Mouse (Mus musculus) heart, adult 2 months (tissue): ENCODE measurements around the gene Dnhd1. TPM values are rescaled to one million over a fixed set of nuclear protein-coding genes. Genes with fewer than 3 reads are reported as not detected.

Experiments used
- DNase-seq, 2 experiments: peaks; one replicate each; pipeline ENCODE4 v3.0.0; 2021
- H3K27ac ChIP-seq: fragments of 200-600 bp; 2 replicates; pipeline ENCODE4 v1.8.1; 2022
- H3K27me3 ChIP-seq: fragments of 200-500 bp; 2 replicates; pipeline ENCODE4 v1.6.1; 2012; ENCODE audit warnings: mild to moderate bottlenecking, low read length, inconsistent platforms, mixed read lengths; ENCODE audit not compliant: control insufficient read depth, insufficient read depth
- H3K36me3 ChIP-seq: fragments of 200-500 bp; 2 replicates; pipeline ENCODE4 v1.6.1; 2012; ENCODE audit warnings: low read length, inconsistent platforms; ENCODE audit not compliant: control insufficient read depth, insufficient read depth
- H3K4me1 ChIP-seq: fragments of 200-500 bp; 2 replicates; pipeline ENCODE4 v1.6.1; 2011; ENCODE audit warnings: low read length; ENCODE audit not compliant: control insufficient read depth, insufficient read depth
- H3K4me3 ChIP-seq: fragments of 200-600 bp; 2 replicates; pipeline ENCODE4 v1.8.1; 2022
- H3K79me2 ChIP-seq: fragments of 200-500 bp; replicated peaks from 2 replicates; pipeline ENCODE4 v1.6.1; 2012; ENCODE audit warnings: mild to moderate bottlenecking, inconsistent platforms, low read length, moderate library complexity, mixed read lengths; ENCODE audit not compliant: control insufficient read depth, insufficient read depth
- H3K9ac ChIP-seq: fragments of 200-500 bp; 2 replicates; pipeline ENCODE4 v1.6.1; 2012; ENCODE audit warnings: low read depth, mild to moderate bottlenecking, control low read depth, inconsistent platforms, low read length, mixed read lengths
- CTCF ChIP-seq: fragments of 200-600 bp; IDR thresholded peaks from 2 replicates; pipeline ENCODE4 v1.8.1; 2022; ENCODE audit warnings: antibody characterized with exemption, mild to moderate bottlenecking, moderate library complexity
- EP300 ChIP-seq: fragments of 200-500 bp; IDR thresholded peaks from 2 replicates; pipeline ENCODE4 v1.6.1; 2011; ENCODE audit warnings: low read depth, low read length, control low read depth; ENCODE audit not compliant: insufficient read depth
- POLR2A ChIP-seq: fragments of 200-500 bp; IDR thresholded peaks from 2 replicates; pipeline ENCODE4 v1.6.1; 2011; ENCODE audit warnings: mild to moderate bottlenecking, low read depth, low read length, control low read depth; ENCODE audit not compliant: insufficient read depth
- WGBS: fragments of 180-500 bp; shearing (Covaris S2); methylation state at CpG from one replicate; pipeline ENCODE4 v1.1.7; 2018; 5-methylcytosine and 5-hydroxymethylcytosine counted together
- intact Hi-C: fragments of 180-260 bp; cut with DNase I; formaldehyde crosslinking; loops from one replicate; pipeline ENCODE4 v1.15.1; 2025
- polyA plus RNA-seq: library from polyadenylated mRNA; depleted of rRNA; stranded (reverse); fragments of >200 nt; gene quantifications from 2 replicates; pipeline ENCODE4 v1.2.3, GENCODE M21; 2012
- total RNA-seq, 2 experiments: library from RNA; stranded (reverse); gene quantifications; 2 replicates each; pipeline ENCODE4 v1.2.3; 2021

Gene Dnhd1
- total and polyA plus RNA-seq, 3 experiments = 0.14 to 1.1 (median 0.29) TPM

DNA sequence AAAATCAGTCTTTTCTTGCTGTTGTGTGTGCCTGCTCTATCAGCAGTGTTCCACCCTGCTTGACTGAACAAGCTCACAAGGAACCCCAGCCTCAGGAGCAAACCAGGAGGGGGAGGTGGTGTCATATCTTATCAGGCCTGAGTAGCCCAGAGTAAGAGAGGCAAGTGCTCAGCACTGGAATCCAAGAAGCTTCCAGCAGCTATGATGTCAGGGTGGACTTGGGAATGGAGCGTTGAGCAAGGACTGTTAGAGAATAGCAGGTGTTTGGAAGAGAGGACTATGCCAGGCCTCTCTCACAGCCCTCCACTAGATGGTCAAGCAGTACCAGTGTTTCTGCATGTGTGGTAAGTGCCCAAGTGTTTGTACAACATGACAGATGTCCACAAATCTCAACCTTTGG lies 34.9 kb upstream of the Dnhd1 start:
- Histone ChIP-seq H3K4me1 (peaks cover 3% of the 10 kb centered on the region), H3K9ac (no peak overlapping the region), H3K36me3 (peaks cover 5% of the 10 kb centered on the region), H3K4me3 (no peak overlapping the region), H3K79me2 (no peaks in the 10 kb centered on the region), H3K27ac (no peak overlapping the region), H3K27me3 (no peaks in the 10 kb centered on the region)
- DNase-seq = no peak
- WGBS = 31% methylated on average over 1 of the region's 1 CpGs
- TF ChIP-seq CTCF = no peak
- TF ChIP-seq EP300 = no peak
- no peak for TF ChIP-seq POLR2A
- intact Hi-C loops = no loop called here

GRCm38 (mm10) chr7:105616561-105616960 lies 34.1 kb upstream of the Dnhd1 start:
- TF ChIP-seq POLR2A = no peak
- intact Hi-C loops = no loop called here
- Histone ChIP-seq H3K36me3 (peaks cover 5% of the 10 kb centered on the region), H3K9ac (no peak overlapping the region), H3K4me3 (no peak overlapping the region), H3K27me3 (no peaks in the 10 kb centered on the region), H3K4me1 (peaks cover 3% of the 10 kb centered on the region), H3K79me2 (no peaks in the 10 kb centered on the region), H3K27ac (no peak overlapping the region)
- no peak for DNase-seq
- 54% methylated on average over 6 of the region's 6 CpGs for WGBS

- DNase-seq = no peak
- no peak overlapping the region for H3K9ac ChIP-seq
- peaks cover 3% of the 10 kb centered on the region for H3K4me1 ChIP-seq
- no peak overlapping the region for H3K4me3 ChIP-seq
- intact Hi-C loops = no loop called here
- H3K36me3 ChIP-seq = peaks cover 5% of the 10 kb centered on the region
- TF ChIP-seq POLR2A (no peak), EP300 (no peak), CTCF (no peak)
- no peak overlapping the region for H3K27ac ChIP-seq
- H3K79me2 ChIP-seq = no peaks in the 10 kb centered on the region
- no peaks in the 10 kb centered on the region for H3K27me3 ChIP-seq
- WGBS = 96% methylated on average over 22 of the region's 22 CpGs
Observed at GRCm38 (mm10) chr7:105617810-105618209, 32.8 kb upstream of the Dnhd1 start.

DNA sequence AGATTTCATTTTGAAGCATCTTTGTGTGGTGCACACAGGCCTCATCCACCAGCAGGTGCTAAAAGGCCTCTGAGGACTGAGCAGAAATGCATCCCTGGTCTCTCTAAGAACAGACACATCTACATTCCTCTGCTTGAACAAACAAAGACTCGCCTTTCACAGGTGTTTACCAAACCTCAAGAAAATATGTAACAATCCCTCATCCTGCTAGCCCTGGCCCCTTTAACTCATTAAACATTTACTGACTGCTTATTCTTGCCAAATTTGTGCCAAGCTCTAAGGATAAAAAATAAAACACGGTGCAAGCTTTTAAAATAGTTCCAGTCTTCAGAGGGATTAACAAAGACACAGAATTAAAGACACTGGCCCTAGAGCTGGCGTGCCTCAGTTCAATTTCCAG lies 30.9 kb upstream of the Dnhd1 start:
- no peak overlapping the region for H3K27ac ChIP-seq
- no peak overlapping the region for H3K9ac ChIP-seq
- no peak for TF ChIP-seq EP300
- no peak for TF ChIP-seq POLR2A
- no peak for TF ChIP-seq CTCF
- intact Hi-C loops = no loop called here
- H3K36me3 ChIP-seq = peaks cover 5% of the 10 kb centered on the region
- no peak overlapping the region for H3K4me3 ChIP-seq
- H3K4me1 ChIP-seq = peaks cover 3% of the 10 kb centered on the region
- no peak for DNase-seq
- no peaks in the 10 kb centered on the region for H3K27me3 ChIP-seq
- WGBS = 91% methylated on average over 3 of the region's 3 CpGs
- no peaks in the 10 kb centered on the region for H3K79me2 ChIP-seq

DNA sequence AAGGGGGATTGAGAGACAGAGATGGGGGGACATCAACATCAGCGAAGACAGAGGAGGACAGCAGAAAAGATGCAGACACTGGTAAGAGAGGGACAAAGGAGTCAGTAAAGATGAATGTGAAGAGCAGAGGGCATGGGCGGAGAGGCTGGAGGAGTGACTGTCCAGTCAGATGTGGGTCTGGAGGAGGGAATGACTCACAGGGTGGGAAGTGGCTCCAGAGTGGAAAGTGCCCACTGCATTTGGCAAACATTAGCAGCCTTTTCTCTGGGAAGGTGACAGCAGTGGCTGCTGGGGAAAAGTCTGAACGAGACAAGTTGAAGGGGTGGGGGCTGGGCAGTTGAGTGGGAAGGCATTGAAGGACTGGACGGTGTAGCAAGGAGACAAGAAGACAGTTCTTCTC lies 29.6 kb upstream of the Dnhd1 start:
- WGBS = 76% methylated on average over 4 of the region's 4 CpGs
- intact Hi-C loops = no loop called here
- no peak for DNase-seq
- H3K4me1 ChIP-seq = peaks cover 3% of the 10 kb centered on the region
- TF ChIP-seq CTCF (no peak), POLR2A (no peak), EP300 (no peak)
- no peaks in the 10 kb centered on the region for H3K79me2 ChIP-seq
- no peak overlapping the region for H3K27ac ChIP-seq
- H3K4me3 ChIP-seq = no peak overlapping the region
- H3K27me3 ChIP-seq = no peaks in the 10 kb centered on the region
- no peak overlapping the region for H3K9ac ChIP-seq
- peaks cover 4% of the 10 kb centered on the region for H3K36me3 ChIP-seq

DNA sequence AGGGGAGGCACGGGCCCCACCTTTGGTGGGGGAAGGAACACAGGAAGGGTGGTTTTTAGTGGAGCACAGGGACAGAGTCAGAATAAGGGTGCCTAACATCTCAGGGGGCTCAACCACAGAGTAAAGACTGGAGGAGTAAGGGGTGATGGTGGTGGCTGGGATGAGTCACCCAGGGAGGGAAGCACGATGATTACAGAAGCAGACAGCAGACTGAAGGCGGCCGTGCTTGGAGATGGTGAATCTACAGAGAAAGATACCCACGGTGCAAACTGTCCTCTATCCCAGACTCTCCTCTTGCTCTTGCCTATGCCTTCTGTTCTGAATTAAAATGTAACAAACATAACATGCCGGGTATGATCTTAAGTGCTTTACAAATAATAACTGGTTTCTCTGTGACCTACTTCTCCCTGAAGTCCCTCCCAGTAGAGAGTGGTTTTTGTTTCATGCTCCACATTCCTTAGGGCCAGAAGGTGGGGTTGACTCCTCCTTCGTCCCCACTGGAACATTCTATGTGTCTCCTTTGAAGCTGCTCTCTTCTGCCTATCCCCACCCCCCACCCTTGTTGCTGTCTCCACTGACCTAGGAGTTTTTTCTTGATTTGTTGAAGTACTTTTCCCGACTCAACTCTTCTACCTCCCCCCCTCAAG lies 28.9 kb upstream of the Dnhd1 start:
- intact Hi-C loops = no loop called here
- no peaks in the 10 kb centered on the region for H3K79me2 ChIP-seq
- no peaks in the 10 kb centered on the region for H3K36me3 ChIP-seq
- H3K27ac ChIP-seq = no peak overlapping the region
- H3K9ac ChIP-seq = no peak overlapping the region
- H3K4me1 ChIP-seq = no peaks in the 10 kb centered on the region
- WGBS = 70% methylated on average over 8 of the region's 8 CpGs
- H3K27me3 ChIP-seq = no peaks in the 10 kb centered on the region
- DNase-seq = no peak
- H3K4me3 ChIP-seq = no peak overlapping the region
- TF ChIP-seq CTCF (no peak), EP300 (no peak), POLR2A (no peak)
